Mouse (Mus musculus) limb, embryonic 10.5 days (tissue): ENCODE data around the gene Polr1c. TPM values are rescaled to one million over a fixed set of nuclear protein-coding genes. Genes with fewer than 3 reads are reported as not detected.
A peak's percentile ranks its signal among the peaks of the same experiment; 100 is the strongest.

Source experiments
- microRNA counts: library from miRNA; unstranded; fragments of <30 nt; microRNA quantifications from one replicate; lab custom pipeline; 2017
- microRNA-seq: library from miRNA; unstranded; fragments of <30 nt; microRNA quantifications from one replicate; pipeline ENCODE4, GENCODE M21; 2017
- polyA plus RNA-seq: library from polyadenylated mRNA; unstranded; fragments of >200 nt; fragmentation: Nextera tagmentation; extraction: Ambion mirVana; gene quantifications from 2 replicates; pipeline ENCODE4 v1.2.1, GENCODE M21; 2016

The Polr1c gene
- polyA plus RNA-seq, 1 experiment from 2014 or later: 132 TPM

MicroRNA genes within 50 kb of the gene (microRNA counts, 519-probe panel; counts per million panel counts)
- microRNA mmu-miR-693-3p (lab: Ali Mortazavi, UCI) (684 counts per million, percentile 72 among the panel's probes with 10 or more counts), microRNA mmu-miR-693-5p (lab: Ali Mortazavi, UCI) (684 counts per million, percentile 72 among the panel's probes with 10 or more counts)

Small RNA genes within 50 kb of the gene (microRNA-seq; reads per million reads assigned to microRNA genes)
- gene Mir693: 0.88 reads per million

Other genes with a start within 250 kb of the Polr1c start
- gene Vegfa, start 215.7 kb downstream of the Polr1c start, polyA plus RNA-seq: 2.0 and 3.1 TPM in 2 replicates
- 184 and 192 TPM in 2 replicates for gene Mrps18a, start 137.1 kb downstream of the Polr1c start, polyA plus RNA-seq
- 7.7 and 10.0 TPM in 2 replicates for gene Rsph9, start 103.8 kb downstream of the Polr1c start, polyA plus RNA-seq
- 37.7 and 39.2 TPM in 2 replicates for gene Mad2l1bp, start 94.5 kb downstream of the Polr1c start, polyA plus RNA-seq
- 31.8 and 40.6 TPM in 2 replicates for gene Gtpbp2, start 87.0 kb downstream of the Polr1c start, polyA plus RNA-seq
- 11.4 and 11.5 TPM in 2 replicates for gene Polh, start 45.4 kb downstream of the Polr1c start, polyA plus RNA-seq
- gene Xpo5, start 45.3 kb downstream of the Polr1c start, polyA plus RNA-seq: 72.7 and 78.5 TPM in 2 replicates
- 73.0 and 81.9 TPM in 2 replicates for gene Yipf3, start within 50 bp of the Polr1c start, polyA plus RNA-seq
- 0.25 and 0.44 TPM in 2 replicates for gene Lrrc73, start 5.5 kb upstream of the Polr1c start, polyA plus RNA-seq
- gene Tjap1, start 35.0 kb upstream of the Polr1c start, polyA plus RNA-seq: 60.3 and 61.2 TPM in 2 replicates
- 0.65 and 1.3 TPM in 2 replicates for gene Dlk2, start 49.4 kb upstream of the Polr1c start, polyA plus RNA-seq
- gene Abcc10, start 80.3 kb upstream of the Polr1c start, polyA plus RNA-seq: 4.5 and 5.7 TPM in 2 replicates
- 7.9 and 9.4 TPM in 2 replicates for gene Zfp318, start 135.7 kb upstream of the Polr1c start, polyA plus RNA-seq
- gene Crip3, start 180.9 kb upstream of the Polr1c start, polyA plus RNA-seq: 0.21 and 0.44 TPM in 2 replicates
- gene Slc22a7, start 190.4 kb upstream of the Polr1c start, polyA plus RNA-seq: not detected in 2 replicates
- 0.09 and 0.34 TPM in 2 replicates for gene Ttbk1, start 239.6 kb upstream of the Polr1c start, polyA plus RNA-seq
- gene Dnph1, start 248.7 kb upstream of the Polr1c start, polyA plus RNA-seq: 70.1 and 78.6 TPM in 2 replicates